Mouse (Mus musculus): ENCODE data around the gene Fkbp6. TPM values are rescaled to one million over a fixed set of nuclear protein-coding genes. Genes with fewer than 3 reads are reported as not detected.

The Fkbp6 gene
- polyA plus RNA-seq, 1 experiment from 2014 or later, result 0.38 TPM

DNA sequence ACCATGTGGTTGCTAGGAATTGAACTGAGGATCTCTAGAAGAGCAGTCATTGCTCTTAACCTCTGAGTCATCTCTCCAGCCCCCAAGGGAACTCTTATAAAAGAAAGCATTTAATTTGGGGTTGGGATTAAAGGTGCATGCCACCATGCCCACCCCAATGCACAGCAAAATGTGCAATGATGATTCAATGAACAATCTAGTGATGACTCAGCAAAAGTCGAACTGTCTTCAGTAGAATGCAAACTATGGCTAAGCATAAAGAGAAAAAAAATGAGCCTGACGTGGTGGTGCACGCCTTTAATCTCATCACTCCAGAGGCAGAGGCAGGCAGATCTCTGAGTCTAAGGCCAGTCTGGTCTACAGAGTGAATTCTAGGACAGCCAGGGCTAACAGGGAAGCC is 12.7 kb upstream of the Fkbp6 start:
- Histone ChIP-seq H3K4me3 (replicated peaks; ENCODE audit: low read depth, low read length) (no peak overlapping the region), H3K27me3 (ENCODE audit: control insufficient read depth, insufficient read depth, low read length) (no peaks in the 10 kb centered on the region; the same call in 1 of the 2 replicates), H3K4me2 (ENCODE audit: low read length) (no peak overlapping the region), H3K27ac (replicated peaks; ENCODE audit: low read depth, low read length) (no peak overlapping the region), H3K4me1 (ENCODE audit: control insufficient read depth, insufficient read depth, low read length) (no peaks in the 10 kb centered on the region), H3K9ac (replicated peaks; ENCODE audit: low read length) (no peak overlapping the region), H3K9me3 (ENCODE audit: control insufficient read depth, low read length) (peaks cover 2% of the 10 kb centered on the region), H3K36me3 (ENCODE audit: control insufficient read depth, insufficient read depth, low read length) (no peaks in the 10 kb centered on the region)
- DNase-seq (no peak), ATAC-seq (ENCODE audit: low FRiP score, low TSS enrichment) (no peak)
- WGBS, result 87% methylated on average over 3 of the region's 3 CpGs

DNA sequence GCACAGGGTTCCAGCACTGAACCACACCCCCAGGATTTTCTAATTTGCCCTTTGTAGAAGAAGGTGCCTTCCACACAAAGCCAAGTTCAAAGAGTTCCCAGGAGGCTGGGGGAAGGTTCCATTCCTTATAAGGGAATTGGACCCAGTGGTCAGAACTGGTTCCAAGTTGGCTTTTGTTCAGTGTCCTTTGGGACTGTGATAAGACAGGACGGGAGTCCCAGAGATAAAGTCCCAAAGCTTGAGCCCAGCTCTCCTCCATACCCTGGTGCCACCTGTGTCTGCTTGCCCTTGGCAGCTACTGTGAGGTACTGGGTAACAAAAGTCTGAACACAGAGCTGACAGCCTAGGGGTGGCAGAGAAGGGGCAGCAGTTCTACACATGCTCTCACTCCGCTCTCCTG is 9.9 kb upstream of the Fkbp6 start:
- Histone ChIP-seq H3K27me3 (ENCODE audit: control insufficient read depth, insufficient read depth, low read length) (no peaks in the 10 kb centered on the region; the same call in 1 of the 2 replicates), H3K4me3 (replicated peaks; ENCODE audit: low read depth, low read length) (no peak overlapping the region), H3K27ac (replicated peaks; ENCODE audit: low read depth, low read length) (no peak overlapping the region), H3K36me3 (ENCODE audit: control insufficient read depth, insufficient read depth, low read length) (no peaks in the 10 kb centered on the region), H3K4me1 (ENCODE audit: control insufficient read depth, insufficient read depth, low read length) (no peaks in the 10 kb centered on the region), H3K4me2 (ENCODE audit: low read length) (no peak overlapping the region), H3K9ac (replicated peaks; ENCODE audit: low read length) (no peak overlapping the region), H3K9me3 (ENCODE audit: control insufficient read depth, low read length) (peaks cover 3% of the 10 kb centered on the region)
- DNase-seq (no peak), ATAC-seq (ENCODE audit: low FRiP score, low TSS enrichment) (no peak)
- 100% methylated on average over 2 of the region's 2 CpGs for WGBS

DNA sequence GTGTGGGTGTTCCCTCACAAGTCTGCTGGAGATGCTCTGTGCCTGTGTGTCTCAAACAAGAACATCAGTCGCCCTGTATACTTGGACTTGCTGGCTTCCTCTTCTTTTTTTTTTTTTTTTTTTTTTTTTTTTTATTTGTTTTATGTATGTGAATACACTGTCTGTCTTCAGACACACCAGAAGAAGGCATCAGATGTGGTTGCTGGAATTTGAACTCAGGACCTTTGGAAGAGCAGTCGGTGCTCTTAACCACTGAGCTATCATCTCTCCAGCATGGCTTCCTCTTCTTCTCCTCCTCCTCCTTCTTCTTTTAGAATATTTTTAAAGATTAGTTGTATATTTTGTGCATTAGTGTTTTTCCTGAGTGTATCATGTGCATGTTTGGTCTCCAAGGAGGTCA is 7.7 kb upstream of the Fkbp6 start:
- H3K4me3 ChIP-seq (replicated peaks; ENCODE audit: low read depth, low read length), result no peak overlapping the region
- H3K27ac ChIP-seq (replicated peaks; ENCODE audit: low read depth, low read length), result no peak overlapping the region
- H3K4me1 ChIP-seq (ENCODE audit: control insufficient read depth, insufficient read depth, low read length), result no peaks in the 10 kb centered on the region
- H3K4me2 ChIP-seq (ENCODE audit: low read length), result no peak overlapping the region
- ATAC-seq (ENCODE audit: low FRiP score, low TSS enrichment) (peak; percentile 68; the same call in 1 of the 2 replicates), DNase-seq (no peak)
- peaks cover 3% of the 10 kb centered on the region for H3K9me3 ChIP-seq (ENCODE audit: control insufficient read depth, low read length)
- 90% methylated on average over 2 of the region's 2 CpGs for WGBS
- H3K27me3 ChIP-seq (ENCODE audit: control insufficient read depth, insufficient read depth, low read length), result no peaks in the 10 kb centered on the region
- H3K36me3 ChIP-seq (ENCODE audit: control insufficient read depth, insufficient read depth, low read length), result no peaks in the 10 kb centered on the region
- H3K9ac ChIP-seq (replicated peaks; ENCODE audit: low read length), result no peak overlapping the region

DNA sequence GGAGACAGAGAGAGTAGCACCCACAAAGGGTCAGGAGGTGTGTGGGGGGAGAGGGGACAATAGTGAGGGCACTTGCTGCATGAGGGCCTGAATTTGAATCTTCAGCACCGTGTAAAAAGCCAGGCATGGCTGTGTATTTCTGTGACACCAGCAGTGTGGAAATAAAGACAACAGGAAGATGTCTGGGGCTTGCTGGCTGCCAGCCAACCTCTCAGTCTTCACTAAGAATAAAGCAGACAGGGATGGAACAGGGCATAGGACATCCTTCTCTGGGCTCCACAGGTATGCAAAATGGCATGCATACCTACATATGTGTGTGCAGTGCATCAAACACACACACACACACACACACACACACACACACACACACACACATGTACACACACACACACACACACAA is 6.2 kb upstream of the Fkbp6 start:
- Histone ChIP-seq H3K36me3 (ENCODE audit: control insufficient read depth, insufficient read depth, low read length) (no peaks in the 10 kb centered on the region), H3K4me2 (ENCODE audit: low read length) (no peak overlapping the region), H3K4me1 (ENCODE audit: control insufficient read depth, insufficient read depth, low read length) (no peaks in the 10 kb centered on the region), H3K9ac (replicated peaks; ENCODE audit: low read length) (no peak overlapping the region), H3K4me3 (replicated peaks; ENCODE audit: low read depth, low read length) (no peak overlapping the region), H3K9me3 (ENCODE audit: control insufficient read depth, low read length) (peaks cover 3% of the 10 kb centered on the region), H3K27ac (replicated peaks; ENCODE audit: low read depth, low read length) (no peak overlapping the region), H3K27me3 (ENCODE audit: control insufficient read depth, insufficient read depth, low read length) (no peaks in the 10 kb centered on the region)
- ATAC-seq (ENCODE audit: low FRiP score, low TSS enrichment) (no peak), DNase-seq (peak; percentile 35)
- 42% methylated on average over 1 of the region's 1 CpGs for WGBS

DNA sequence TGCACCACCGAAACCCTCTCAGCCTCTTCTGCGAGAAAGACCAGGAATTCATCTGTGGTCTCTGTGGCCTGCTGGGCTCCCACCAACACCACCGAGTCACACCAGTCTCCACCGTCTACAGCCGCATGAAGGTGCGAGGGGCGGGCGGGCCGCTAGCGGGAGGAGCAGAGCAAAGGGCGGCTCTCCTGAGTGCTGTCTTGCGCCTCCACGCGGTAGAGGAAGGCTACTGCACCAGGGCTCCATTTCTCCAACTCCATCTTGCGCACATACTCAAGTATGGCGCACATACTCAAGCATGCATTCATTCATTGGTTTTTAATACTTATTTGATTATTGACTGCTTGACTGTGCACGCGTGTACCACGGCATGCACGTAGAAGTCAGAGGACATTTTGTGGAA is 3.7 kb upstream of the Fkbp6 start:
- no peaks in the 10 kb centered on the region for H3K4me1 ChIP-seq (ENCODE audit: control insufficient read depth, insufficient read depth, low read length)
- no peak overlapping the region for H3K27ac ChIP-seq (replicated peaks; ENCODE audit: low read depth, low read length)
- no peaks in the 10 kb centered on the region for H3K27me3 ChIP-seq (ENCODE audit: control insufficient read depth, insufficient read depth, low read length)
- no peak for ATAC-seq (ENCODE audit: low FRiP score, low TSS enrichment)
- no peak overlapping the region for H3K9ac ChIP-seq (replicated peaks; ENCODE audit: low read length)
- H3K36me3 ChIP-seq (ENCODE audit: control insufficient read depth, insufficient read depth, low read length), result no peaks in the 10 kb centered on the region
- H3K4me2 ChIP-seq (ENCODE audit: low read length), result no peak overlapping the region
- peaks cover 8% of the 10 kb centered on the region for H3K9me3 ChIP-seq (ENCODE audit: control insufficient read depth, low read length)
- DNase-seq, result no peak
- no peak overlapping the region for H3K4me3 ChIP-seq (replicated peaks; ENCODE audit: low read depth, low read length)
- WGBS, result 18% methylated on average over 20 of the region's 20 CpGs

DNA sequence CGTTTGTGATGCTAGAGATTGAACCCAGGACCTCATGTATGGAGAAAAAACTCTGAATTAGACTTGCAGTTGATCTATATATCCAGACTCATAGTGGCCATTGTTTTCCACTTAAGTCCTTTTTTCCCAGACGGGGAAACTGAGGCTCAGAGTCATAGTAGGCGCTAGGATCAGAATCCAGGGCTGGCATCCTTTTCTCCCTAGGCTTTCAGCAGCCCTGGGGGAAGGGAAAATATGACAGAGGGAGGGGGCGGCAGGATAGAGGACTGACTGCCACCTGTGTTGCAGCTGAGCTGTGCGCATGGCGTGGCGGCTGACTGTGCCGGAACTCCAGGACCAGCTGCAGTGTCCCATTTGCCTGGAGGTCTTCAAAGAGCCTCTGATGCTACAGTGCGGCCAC is 3.2 kb upstream of the Fkbp6 start, which contains the start of gene Trim50:
Gene Trim50 (plus strand): TSS at position 301 of the 400 bp plus-strand sequence.
- 62% methylated on average over 9 of the region's 9 CpGs for WGBS
- H3K4me1 ChIP-seq (ENCODE audit: control insufficient read depth, insufficient read depth, low read length), result no peaks in the 10 kb centered on the region
- ATAC-seq (ENCODE audit: low FRiP score, low TSS enrichment) (no peak), DNase-seq (no peak)
- H3K9ac ChIP-seq (replicated peaks; ENCODE audit: low read length), result no peak within 1 kb of the TSS
- H3K4me3 ChIP-seq (replicated peaks; ENCODE audit: low read depth, low read length), result no peak within 1 kb of the TSS
- H3K27me3 ChIP-seq (ENCODE audit: control insufficient read depth, insufficient read depth, low read length), result no peaks in the 10 kb centered on the region
- no peak within 1 kb of the TSS for H3K4me2 ChIP-seq (ENCODE audit: low read length)
- H3K9me3 ChIP-seq (ENCODE audit: control insufficient read depth, low read length), result peaks cover 8% of the 10 kb centered on the region
- H3K27ac ChIP-seq (replicated peaks; ENCODE audit: low read depth, low read length), result no peak within 1 kb of the TSS
- no peaks in the 10 kb centered on the region for H3K36me3 ChIP-seq (ENCODE audit: control insufficient read depth, insufficient read depth, low read length)

DNA sequence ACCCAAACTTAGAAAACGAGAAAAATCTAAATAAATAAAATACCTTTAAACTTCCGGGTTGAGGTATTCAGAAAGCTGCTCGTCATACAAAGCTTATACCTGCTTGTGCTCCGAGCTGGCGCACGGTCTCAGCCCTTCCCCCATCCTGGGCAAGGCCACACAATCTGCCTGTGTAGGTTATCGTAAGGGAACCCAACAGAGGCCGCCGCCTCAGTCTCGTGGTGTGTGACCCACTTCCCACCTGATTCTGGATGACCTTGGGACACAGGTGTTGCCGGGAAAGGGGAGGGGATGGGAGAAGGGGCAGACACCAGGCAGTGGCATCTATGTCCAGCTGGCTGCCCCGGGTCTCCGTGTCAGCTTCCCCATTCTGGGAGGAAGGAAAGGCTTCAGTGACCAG is 1.8 kb upstream of the Fkbp6 start:
- WGBS, result 87% methylated on average over 13 of the region's 13 CpGs
- H3K4me1 ChIP-seq (ENCODE audit: control insufficient read depth, insufficient read depth, low read length), result no peaks in the 10 kb centered on the region

DNA sequence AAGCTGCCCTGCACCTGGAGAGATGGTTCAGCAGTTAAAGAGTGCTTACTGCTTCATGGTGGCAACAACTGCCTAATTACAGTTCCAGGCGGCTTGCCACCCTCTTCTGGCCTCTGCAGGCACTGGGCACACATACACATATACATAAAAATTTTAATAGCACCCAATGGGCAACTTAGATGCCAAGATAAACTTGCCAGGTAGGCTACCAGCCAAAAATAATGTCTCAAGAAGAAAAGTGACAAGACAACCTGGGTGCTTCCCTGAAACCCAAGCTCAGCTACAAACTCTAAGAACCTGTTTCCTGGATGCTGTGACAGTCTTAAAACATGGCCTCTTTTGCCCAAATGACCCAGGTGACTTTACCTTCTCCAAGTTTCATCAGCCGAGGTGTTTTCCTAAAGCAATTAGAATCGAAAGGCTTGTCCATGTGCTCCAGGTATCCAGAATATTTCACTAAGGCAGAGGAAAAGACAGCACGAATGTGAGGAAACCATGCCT is 2.3 kb downstream of the Fkbp6 start:
- 68% methylated on average over 4 of the region's 4 CpGs for WGBS
- no peak overlapping the region for H3K27ac ChIP-seq (replicated peaks; ENCODE audit: low read depth, low read length)
- H3K9me3 ChIP-seq (ENCODE audit: control insufficient read depth, low read length), result peaks cover 5% of the 10 kb centered on the region; the same call in 1 of the 2 replicates
- no peaks in the 10 kb centered on the region for H3K27me3 ChIP-seq (ENCODE audit: control insufficient read depth, insufficient read depth, low read length)
- no peaks in the 10 kb centered on the region for H3K4me1 ChIP-seq (ENCODE audit: control insufficient read depth, insufficient read depth, low read length)
- DNase-seq (no peak), ATAC-seq (ENCODE audit: low FRiP score, low TSS enrichment) (no peak)
- no peak overlapping the region for H3K4me3 ChIP-seq (replicated peaks; ENCODE audit: low read depth, low read length)
- no peak overlapping the region for H3K4me2 ChIP-seq (ENCODE audit: low read length)
- H3K9ac ChIP-seq (replicated peaks; ENCODE audit: low read length), result no peak overlapping the region
- H3K36me3 ChIP-seq (ENCODE audit: control insufficient read depth, insufficient read depth, low read length), result no peaks in the 10 kb centered on the region

More for the DNA sequence above, 1.8 kb upstream of the Fkbp6 start:
- H3K9me3 ChIP-seq (ENCODE audit: control insufficient read depth, low read length), result peaks cover 5% of the 10 kb centered on the region; the same call in 1 of the 2 replicates
- H3K27ac ChIP-seq (replicated peaks; ENCODE audit: low read depth, low read length), result no peak overlapping the region
- no peak overlapping the region for H3K4me2 ChIP-seq (ENCODE audit: low read length)
- no peak for ATAC-seq (ENCODE audit: low FRiP score, low TSS enrichment)
- H3K9ac ChIP-seq (replicated peaks; ENCODE audit: low read length), result no peak overlapping the region
- H3K27me3 ChIP-seq (ENCODE audit: control insufficient read depth, insufficient read depth, low read length), result no peaks in the 10 kb centered on the region
- H3K36me3 ChIP-seq (ENCODE audit: control insufficient read depth, insufficient read depth, low read length), result no peaks in the 10 kb centered on the region
- H3K4me3 ChIP-seq (replicated peaks; ENCODE audit: low read depth, low read length), result no peak overlapping the region
- DNase-seq, result no peak

DNA sequence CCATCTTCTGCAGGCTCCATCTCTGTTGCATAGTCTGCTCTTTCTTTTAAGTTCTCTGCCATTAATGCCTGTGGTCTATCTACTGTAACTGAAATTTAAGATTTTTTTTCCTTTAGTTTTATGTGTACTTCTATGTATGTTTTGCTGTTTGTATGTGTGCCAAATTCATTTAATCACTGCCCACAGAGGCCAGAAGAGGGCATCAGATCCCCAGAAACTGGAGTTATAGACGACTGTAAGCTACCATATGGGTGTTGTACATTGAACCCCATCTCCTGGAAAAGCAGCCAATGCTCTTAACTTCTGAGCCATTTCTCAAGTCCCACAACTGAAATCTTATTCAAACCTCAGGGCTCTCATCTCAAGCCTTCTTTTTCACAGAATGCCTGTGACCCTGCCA is 3.4 kb downstream of the Fkbp6 start:
- Histone ChIP-seq H3K9me3 (ENCODE audit: control insufficient read depth, low read length) (peaks cover 5% of the 10 kb centered on the region; the same call in 1 of the 2 replicates), H3K4me2 (ENCODE audit: low read length) (no peak overlapping the region), H3K9ac (replicated peaks; ENCODE audit: low read length) (no peak overlapping the region), H3K27ac (replicated peaks; ENCODE audit: low read depth, low read length) (no peak overlapping the region), H3K4me1 (ENCODE audit: control insufficient read depth, insufficient read depth, low read length) (no peaks in the 10 kb centered on the region), H3K36me3 (ENCODE audit: control insufficient read depth, insufficient read depth, low read length) (no peaks in the 10 kb centered on the region), H3K4me3 (replicated peaks; ENCODE audit: low read depth, low read length) (no peak overlapping the region), H3K27me3 (ENCODE audit: control insufficient read depth, insufficient read depth, low read length) (no peaks in the 10 kb centered on the region)
- DNase-seq (peak; percentile 8), ATAC-seq (ENCODE audit: low FRiP score, low TSS enrichment) (no peak)
- 32% methylated on average over 1 of the region's 1 CpGs for WGBS
